Mouse (Mus musculus) thymus, postnatal 14 days (tissue): Measurements from ENCODE around the gene Gpc3.

Source experiments
- DNase-seq: peaks from one replicate; pipeline ENCODE4 v3.0.0; 2021

Gpc3 gene

DNA sequence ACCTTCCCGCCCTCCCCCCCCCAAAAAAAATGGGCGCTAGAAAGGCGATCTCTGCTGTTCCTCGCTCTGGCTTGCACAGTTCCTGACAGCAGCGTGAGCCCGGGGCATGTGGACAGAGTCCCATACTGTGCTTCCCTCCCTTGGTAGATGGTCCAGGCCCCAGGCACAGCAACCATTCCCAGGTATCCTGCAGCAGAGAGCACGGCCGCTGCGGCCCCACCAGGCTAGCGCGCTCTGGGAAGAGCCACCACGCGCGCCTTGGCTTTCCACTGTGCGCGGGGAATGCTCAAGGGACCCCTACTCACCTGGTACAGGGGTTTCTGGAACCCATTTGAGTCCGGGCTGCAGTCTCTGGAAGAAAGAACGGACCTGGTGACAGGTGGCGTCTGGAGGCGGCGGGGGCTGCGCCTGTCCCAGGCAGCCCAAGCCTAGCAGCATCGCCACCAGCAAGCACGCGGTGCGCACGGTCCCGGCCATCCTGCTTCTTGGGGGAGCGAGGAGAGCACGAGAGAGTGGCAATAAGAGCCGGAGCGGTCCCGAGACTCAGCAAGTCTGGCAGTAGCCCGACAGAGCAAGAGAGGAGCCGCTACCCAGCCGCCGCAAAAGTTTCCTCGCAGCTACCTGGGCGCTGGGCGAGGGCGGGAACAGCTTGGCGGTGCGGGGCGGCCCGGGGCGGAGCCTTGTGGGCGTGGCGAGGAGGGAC is at the start of gene Gpc3:
Gene Gpc3 (minus strand): TSS at position 623 of the 703 bp plus-strand sequence.
- peak; percentile 76 for DNase-seq

GRCm38 (mm10) chrX:52651975-52652374 is 38.2 kb upstream of the Gpc3 start:
- DNase-seq = peak; percentile 15

DNA sequence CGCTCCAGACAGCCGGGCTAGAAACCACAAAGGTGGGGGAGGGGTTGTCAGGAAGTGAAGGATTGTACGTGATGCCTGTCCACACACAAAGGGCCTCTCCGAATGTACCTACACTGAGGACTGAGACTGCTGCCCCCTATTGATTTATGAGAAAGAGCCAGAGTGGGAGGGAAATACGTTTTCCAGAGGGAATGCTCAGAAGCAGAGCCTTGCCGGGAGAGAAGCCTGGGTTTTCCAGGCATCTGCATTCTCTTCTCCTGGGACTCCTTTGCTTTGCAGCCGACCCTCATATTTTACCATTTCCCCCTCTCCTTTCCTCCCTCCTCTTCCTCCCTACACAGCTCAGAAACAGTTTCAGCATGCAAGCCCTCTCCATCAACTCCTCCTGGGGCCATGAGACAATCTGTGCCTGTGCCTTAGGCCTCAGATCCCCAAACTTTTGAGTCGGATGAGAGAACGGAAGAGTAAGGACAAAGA is 37.8 kb upstream of the Gpc3 start:
- DNase-seq = no peak

DNA sequence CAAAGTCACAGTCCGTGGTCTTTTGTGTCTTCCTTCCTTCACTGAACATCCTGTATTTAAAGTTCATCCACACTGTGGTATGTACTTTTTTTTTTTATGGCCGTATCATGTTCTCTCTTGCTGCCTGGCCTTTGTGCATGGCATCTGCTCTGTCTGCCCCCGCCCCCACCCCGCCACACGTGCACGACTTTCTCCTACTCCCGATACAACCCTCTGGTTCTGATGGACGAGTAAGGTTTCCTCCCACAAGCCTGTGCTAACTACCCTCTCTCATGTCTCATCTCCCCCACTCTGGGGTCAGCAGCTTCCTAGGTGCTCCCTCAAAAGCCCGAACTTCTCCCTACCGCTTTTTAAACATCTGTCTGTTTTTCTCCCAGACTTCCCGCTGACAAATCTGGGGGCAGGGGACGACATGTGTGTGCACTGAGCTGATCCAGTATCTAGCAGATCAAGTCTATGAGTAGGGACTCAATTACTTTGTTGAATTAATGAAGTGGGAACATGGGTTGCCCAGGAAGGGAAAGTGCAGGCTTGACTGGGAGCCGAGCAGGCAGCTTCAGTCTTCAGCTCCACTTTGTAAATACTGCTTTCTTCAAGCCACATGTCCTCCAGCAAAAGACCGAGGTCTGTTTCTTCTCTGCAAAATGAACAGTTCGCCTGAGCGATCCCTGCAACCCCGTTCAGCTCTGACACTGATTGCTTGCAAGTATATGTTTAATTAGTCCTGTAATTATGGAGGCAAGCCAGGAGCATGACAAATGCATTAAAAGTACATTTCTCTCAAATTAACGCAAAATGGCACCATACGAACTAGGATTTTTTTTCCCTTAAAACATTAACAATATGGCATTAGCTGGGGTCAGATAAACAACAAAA is 35.4 kb upstream of the Gpc3 start:
- no peak for DNase-seq

- peak; percentile 3 for DNase-seq
Observed at GRCm38 (mm10) chrX:52644393-52644792, 30.6 kb upstream of the Gpc3 start.

DNA sequence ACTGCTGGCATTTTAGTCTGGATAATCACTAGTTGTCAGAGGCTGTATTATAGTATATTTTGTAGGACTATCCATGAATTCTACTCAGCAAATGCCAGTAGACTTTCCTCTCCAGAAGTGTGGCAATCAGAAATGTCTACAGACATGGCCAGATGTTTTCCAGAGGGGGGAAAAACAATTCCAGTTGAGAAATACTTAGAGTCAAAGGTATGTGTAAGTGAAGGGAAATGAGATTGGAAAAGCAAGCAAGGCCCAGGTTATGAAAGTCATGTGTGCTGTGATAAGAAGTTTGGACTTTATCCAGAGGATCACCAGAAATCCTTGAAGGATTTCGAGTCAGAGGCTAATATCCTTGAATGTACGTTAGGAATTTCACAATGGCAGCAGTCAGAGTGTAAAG is 29.6 kb upstream of the Gpc3 start:
- DNase-seq = no peak

GRCm38 (mm10) chrX:52642126-52642525 is 28.4 kb upstream of the Gpc3 start:
- no peak for DNase-seq

DNA sequence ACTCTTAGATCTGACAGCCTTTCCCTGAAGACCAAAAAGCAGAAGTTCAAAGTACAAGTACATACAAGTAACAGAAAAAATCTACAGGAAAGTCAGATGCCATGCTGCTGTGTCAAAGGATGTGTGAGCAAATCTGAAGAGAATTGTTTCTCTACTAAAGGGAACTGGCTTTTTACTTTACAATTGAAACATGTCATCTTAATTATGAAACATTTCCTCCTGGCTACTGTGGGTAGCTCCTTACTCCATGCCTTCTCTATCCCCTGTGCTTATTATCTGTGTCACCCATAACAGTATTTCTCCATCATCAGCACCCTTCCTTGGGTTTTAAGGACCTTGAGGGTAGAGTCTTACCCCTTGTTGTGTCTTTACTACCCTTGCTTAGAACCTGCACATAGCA is 23.7 kb upstream of the Gpc3 start:
- DNase-seq = no peak

GRCm38 (mm10) chrX:52633976-52634375 is 20.2 kb upstream of the Gpc3 start:
- no peak for DNase-seq

DNA sequence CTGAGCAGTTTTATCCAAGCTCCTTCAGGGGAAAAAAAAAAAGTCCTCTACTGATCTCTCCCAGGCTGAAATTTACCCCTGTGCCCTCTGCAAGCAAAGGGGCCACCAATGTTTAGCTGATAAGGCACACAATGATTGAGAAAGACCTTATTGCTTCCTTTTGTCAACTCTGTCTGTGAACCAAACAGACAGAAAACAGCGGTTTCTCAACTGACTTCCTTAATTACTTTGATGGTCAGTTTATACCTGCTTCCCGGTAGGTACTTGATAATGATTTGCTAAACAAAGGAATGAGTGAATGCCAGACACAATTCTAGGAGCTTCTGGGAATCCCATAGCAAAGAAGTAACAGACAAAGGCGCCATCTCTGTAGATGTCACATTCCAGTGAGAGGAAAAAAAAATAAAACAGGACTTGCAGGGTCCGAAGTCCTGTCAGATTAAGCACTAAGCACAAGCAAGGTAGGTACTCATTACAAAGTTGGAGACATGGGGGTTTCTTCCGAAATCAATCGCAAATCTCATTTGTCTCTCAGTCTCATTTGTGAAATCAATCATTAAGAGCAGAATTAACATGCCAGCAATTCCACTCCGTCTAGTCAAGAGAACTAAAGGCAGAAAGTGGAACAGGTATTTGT is 19.1 kb upstream of the Gpc3 start:
- no peak for DNase-seq

GRCm38 (mm10) chrX:52626963-52627716 is 13.4 kb upstream of the Gpc3 start:
- DNase-seq = no peak

DNA sequence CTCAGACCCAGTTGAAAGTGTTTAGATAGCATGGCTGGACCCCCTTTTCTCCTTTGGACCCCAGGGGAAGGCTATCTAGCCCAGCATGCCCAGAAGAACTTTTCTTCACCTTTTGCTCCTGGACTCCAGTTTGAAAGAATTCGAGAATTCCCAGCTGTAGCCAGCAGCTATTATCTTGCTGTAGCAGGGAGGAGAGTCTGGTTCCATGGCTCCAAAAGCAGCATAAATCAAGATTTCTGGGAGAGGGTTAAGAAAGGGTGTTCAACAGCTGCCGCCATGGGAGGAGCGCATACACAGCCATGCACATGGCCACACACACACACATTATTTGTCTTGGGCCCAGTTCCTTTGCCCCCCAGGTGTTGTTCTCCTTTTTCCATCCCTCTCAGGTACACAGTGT is 4.1 kb upstream of the Gpc3 start:
- DNase-seq = no peak

DNA sequence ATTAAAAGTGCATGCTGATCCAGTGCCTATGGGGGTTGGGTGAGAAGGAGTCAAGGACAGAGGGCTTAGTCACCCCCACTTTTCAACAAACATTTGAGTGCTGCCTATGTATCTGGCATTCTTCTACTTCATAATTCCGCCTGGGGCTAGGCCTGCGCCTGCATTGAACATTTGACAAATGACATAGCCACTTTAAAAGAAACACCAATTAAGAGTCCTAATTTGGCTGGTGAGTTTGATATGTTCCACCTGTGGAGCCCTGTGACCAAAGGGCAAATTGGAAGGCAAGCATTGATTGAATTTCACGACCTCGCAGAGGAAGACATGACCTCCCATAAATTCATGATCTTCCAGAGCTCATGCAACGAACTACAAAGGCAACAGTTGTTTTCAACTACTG is 2.4 kb upstream of the Gpc3 start:
- DNase-seq = no peak

DNA sequence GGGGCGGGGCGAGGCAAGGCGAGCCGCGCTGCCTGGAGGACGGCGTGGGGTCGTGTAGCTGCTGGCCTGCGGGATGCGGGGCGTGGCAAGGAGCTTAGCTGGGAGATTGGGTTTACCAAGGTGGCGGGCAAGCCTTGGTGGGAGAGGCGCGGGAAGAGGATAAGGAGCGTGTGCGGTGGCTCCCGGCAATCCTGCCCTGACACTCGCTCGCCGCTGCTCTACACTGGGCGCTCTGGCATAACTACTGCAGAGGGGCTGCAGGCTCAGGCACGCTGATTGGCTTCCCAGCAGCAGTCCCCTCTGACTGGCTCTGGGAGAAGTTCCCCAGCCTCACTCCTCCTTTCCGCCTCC is 256 bp upstream of the Gpc3 start:
- DNase-seq = no peak

GRCm38 (mm10) chrX:52612806-52613205 is 944 bp downstream of the Gpc3 start:
- DNase-seq = no peak

DNA sequence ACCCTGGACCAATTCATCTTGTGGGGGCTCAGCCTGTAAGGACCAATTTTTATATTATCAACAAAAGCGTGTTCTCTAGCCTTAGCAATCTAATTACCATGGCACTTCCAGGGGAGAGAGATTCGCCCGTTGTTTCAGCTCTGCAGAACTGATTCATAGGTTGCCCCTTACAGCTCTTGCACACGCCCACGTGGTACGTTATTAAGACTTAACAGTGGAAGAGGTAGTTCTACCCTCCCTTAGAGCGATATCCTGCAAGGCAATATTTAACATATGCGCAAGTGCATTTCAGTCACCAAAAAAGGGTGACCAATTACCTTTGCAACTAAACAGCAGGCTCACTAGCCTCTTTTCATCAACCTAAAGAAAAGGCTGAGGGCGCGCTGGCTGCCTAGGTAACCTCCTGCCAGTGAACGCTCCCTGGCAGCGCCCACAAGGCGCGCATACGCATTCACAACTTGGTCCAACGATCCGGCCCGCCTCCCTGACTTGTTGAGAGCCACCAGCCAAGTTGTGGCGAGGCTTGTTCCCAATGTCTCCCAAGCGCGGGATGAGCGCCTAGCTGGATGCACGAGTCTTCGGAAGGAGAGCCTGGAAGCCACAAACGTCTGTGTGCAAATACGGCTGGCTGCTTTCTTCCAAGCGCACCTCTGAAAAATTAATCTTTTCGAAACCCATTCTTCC is 1.6 kb downstream of the Gpc3 start:
- DNase-seq = no peak

GRCm38 (mm10) chrX:52611541-52611940 is 2.2 kb downstream of the Gpc3 start:
- DNase-seq = no peak

GRCm38 (mm10) chrX:52603143-52603542 is 10.6 kb downstream of the Gpc3 start:
- no peak for DNase-seq

DNA sequence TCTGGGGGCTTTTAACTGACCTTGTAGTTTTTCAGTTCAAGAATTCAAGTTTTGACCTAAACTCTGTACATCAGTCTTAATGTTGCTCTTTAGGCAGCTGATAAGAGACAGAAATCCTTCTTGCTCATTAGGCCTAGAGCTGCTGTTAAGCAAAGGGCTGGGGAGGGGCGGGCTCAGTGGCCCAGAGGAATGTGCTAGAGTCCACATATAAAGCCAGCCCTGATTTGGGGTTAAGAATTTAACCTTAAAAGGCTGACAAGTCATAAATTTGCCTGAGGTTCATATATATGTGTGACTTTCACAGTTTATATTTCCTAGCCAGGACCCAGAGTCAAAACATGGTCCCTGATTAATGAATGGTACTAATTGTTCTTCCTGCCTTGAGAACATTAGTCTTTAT is 14.5 kb downstream of the Gpc3 start:
- no peak for DNase-seq

GRCm38 (mm10) chrX:52587671-52588070 is 26.1 kb downstream of the Gpc3 start:
- peak; percentile 4 for DNase-seq

DNA sequence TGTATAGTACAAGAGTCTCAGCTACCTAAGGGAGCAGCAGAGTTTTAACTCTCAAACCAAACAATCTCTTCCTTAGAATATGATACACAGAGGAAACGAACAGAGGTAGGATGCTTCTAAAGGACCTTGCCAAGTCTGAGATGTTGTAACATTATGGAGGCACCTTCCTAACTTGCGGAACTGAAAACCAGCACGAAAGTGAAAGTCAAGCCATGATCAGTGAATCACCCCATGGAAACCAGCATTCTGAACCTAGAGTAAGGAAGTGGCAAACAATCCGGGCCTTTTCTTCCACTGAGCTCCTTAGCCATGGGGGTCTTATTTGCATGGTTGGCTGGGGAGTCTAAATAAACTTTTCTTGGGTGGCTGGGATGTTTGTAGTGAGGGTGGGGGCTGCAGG is 53.8 kb downstream of the Gpc3 start:
- no peak for DNase-seq

- no peak for DNase-seq
Observed at GRCm38 (mm10) chrX:52558526-52558925, 55.2 kb downstream of the Gpc3 start.
